ENCODE assay signal across 11 mouse cellular contexts in the genomic region with DNA sequence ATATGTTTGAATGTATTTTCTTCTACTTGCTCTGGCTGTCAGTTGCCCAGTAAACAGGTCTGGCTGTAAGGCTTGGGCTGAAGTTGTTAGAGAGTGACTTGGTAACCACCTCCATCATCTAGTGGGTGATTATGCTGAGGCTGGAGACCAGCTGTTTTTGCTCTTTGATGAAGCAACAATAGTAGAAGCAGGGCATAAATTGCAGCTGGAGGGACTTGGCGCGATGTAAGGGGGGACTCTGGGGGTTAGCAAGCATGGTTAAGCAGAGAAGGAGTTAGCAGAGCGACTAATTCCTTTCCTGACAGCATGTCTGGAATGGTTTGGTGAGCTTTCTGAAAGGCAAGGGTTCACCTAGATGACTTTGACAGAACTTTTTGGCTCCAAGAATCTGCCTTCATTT.
A peak's percentile ranks its signal among the peaks of the same experiment; 100 is the strongest.
DNase-seq lines count a peak whose midpoint lies in the region; ATAC-seq and TF ChIP-seq lines count a peak whose summit lies in the region.
"Had no signal": no experiment of that assay in that cellular context is flagged by ENCODE, and none has a peak within 500 bp of the region (broad histone marks: within the 10 kb centered on the region; RNA-seq: fewer than 3 reads in every experiment).

No protein-coding gene starts in this region.

- no peak overlapping the region for H3K4me2 ChIP-seq in heart, embryonic 11.5 days
- no peak overlapping the region for H3K4me2 ChIP-seq in lung, embryonic 16.5 days (ENCODE audit: low read depth, low read length)
- H3K4me2 ChIP-seq in neural tube, embryonic 15.5 days, result no peak overlapping the region
- H3K4me2 ChIP-seq: hindbrain, embryonic 15.5 days had no signal

- intact Hi-C loops in heart, adult 2 months (cut with DNase I), result no loop called here

- no peaks in the 10 kb centered on the region for H3K9me3 ChIP-seq in heart, embryonic 11.5 days (replicated peaks; ENCODE audit: control insufficient read depth, low read length)
- H3K9me3 ChIP-seq in lung, embryonic 16.5 days (ENCODE audit: control insufficient read depth, low read length), result no peaks in the 10 kb centered on the region
- H3K9me3 ChIP-seq in neural tube, embryonic 15.5 days (replicated peaks), result no peaks in the 10 kb centered on the region
- H3K9me3 ChIP-seq: hindbrain, embryonic 15.5 days had no signal

- no peaks in the 10 kb centered on the region for H3K27me3 ChIP-seq in heart, adult 2 months (ENCODE audit: control insufficient read depth, insufficient read depth, low read length)
- H3K27me3 ChIP-seq in heart, embryonic 11.5 days (ENCODE audit: control insufficient read depth, insufficient read depth, low read length), result no peaks in the 10 kb centered on the region
- H3K27me3 ChIP-seq in lung, embryonic 16.5 days (ENCODE audit: control insufficient read depth, insufficient read depth, low read depth, low read length), result no peaks in the 10 kb centered on the region
- no peaks in the 10 kb centered on the region for H3K27me3 ChIP-seq in neural tube, embryonic 15.5 days (replicated peaks)
- H3K27me3 ChIP-seq: hindbrain, embryonic 15.5 days had no signal

- no peaks in the 10 kb centered on the region for H3K79me2 ChIP-seq in heart, adult 2 months (replicated peaks; ENCODE audit: control insufficient read depth, insufficient read depth, low read length)

- no peaks in the 10 kb centered on the region for H3K4me1 ChIP-seq in heart, adult 2 months (ENCODE audit: control insufficient read depth, insufficient read depth, low read length)
- no peaks in the 10 kb centered on the region for H3K4me1 ChIP-seq in heart, embryonic 11.5 days (ENCODE audit: control insufficient read depth, insufficient read depth, low read length)
- H3K4me1 ChIP-seq in lung, embryonic 16.5 days (replicated peaks; ENCODE audit: control insufficient read depth, insufficient read depth, low read length), result no peaks in the 10 kb centered on the region
- no peaks in the 10 kb centered on the region for H3K4me1 ChIP-seq in neural tube, embryonic 15.5 days
- H3K4me1 ChIP-seq: hindbrain, embryonic 15.5 days had no signal

- no peak overlapping the region for H3K9ac ChIP-seq in heart, adult 2 months (ENCODE audit: low read depth, low read length)
- no peak overlapping the region for H3K9ac ChIP-seq in heart, embryonic 11.5 days (ENCODE audit: low read depth, low read length)
- H3K9ac ChIP-seq in lung, embryonic 16.5 days (ENCODE audit: low read length), result no peak overlapping the region
- H3K9ac ChIP-seq in neural tube, embryonic 15.5 days (replicated peaks), result no peak overlapping the region
- H3K9ac ChIP-seq: hindbrain, embryonic 15.5 days had no signal

- H3K36me3 ChIP-seq in heart, adult 2 months (ENCODE audit: control insufficient read depth, insufficient read depth, low read length), result no peaks in the 10 kb centered on the region
- H3K36me3 ChIP-seq in heart, embryonic 11.5 days (ENCODE audit: control insufficient read depth, insufficient read depth, low read length), result no peaks in the 10 kb centered on the region
- H3K36me3 ChIP-seq in lung, embryonic 16.5 days (ENCODE audit: control insufficient read depth, insufficient read depth, low read length), result no peaks in the 10 kb centered on the region
- no peaks in the 10 kb centered on the region for H3K36me3 ChIP-seq in neural tube, embryonic 15.5 days
- H3K36me3 ChIP-seq: hindbrain, embryonic 15.5 days had no signal

- TF ChIP-seq CTCF in heart, adult 2 months (IDR thresholded peaks at IDR 0.05), result no peak

- no peak overlapping the region for H3K4me3 ChIP-seq in heart, adult 2 months
- H3K4me3 ChIP-seq in heart, embryonic 11.5 days (ENCODE audit: low read depth, low read length), result no peak overlapping the region
- no peak overlapping the region for H3K4me3 ChIP-seq in lung, embryonic 16.5 days (ENCODE audit: low read length)
- H3K4me3 ChIP-seq in neural tube, embryonic 15.5 days (replicated peaks), result no peak overlapping the region
- H3K4me3 ChIP-seq: hindbrain, embryonic 15.5 days had no signal

- no peak for TF ChIP-seq POLR2A in heart, adult 2 months (IDR thresholded peaks at IDR 0.05; ENCODE audit: insufficient read depth, low read depth, low read length)

- no peak overlapping the region for H3K27ac ChIP-seq in heart, adult 2 months
- H3K27ac ChIP-seq in heart, embryonic 11.5 days (ENCODE audit: low read depth, low read length), result no peak overlapping the region
- no peak overlapping the region for H3K27ac ChIP-seq in lung, embryonic 16.5 days (ENCODE audit: low read length)
- H3K27ac ChIP-seq in neural tube, embryonic 15.5 days (replicated peaks), result no peak overlapping the region
- H3K27ac ChIP-seq: hindbrain, embryonic 15.5 days; macrophage had no signal

- no peak for ATAC-seq in heart, embryonic 11.5 days (replicated peaks; ENCODE audit: insufficient number of reproducible peaks, low FRiP score, low TSS enrichment)
- ATAC-seq in lung, embryonic 16.5 days (ENCODE audit: low read depth), result peak; percentile 52; the same call in 1 of the 2 replicates
- no peak for ATAC-seq in neural tube, embryonic 15.5 days (ENCODE audit: low FRiP score)

- WGBS in heart, adult 2 months, result 57% methylated on average over 3 of the region's 3 CpGs
- 73% methylated on average over 3 of the region's 3 CpGs for WGBS in heart, embryonic 11.5 days (ENCODE audit: insufficient replicate concordance)
- WGBS in lung, embryonic 16.5 days, result 52% methylated on average over 3 of the region's 3 CpGs
- 24% methylated on average over 3 of the region's 3 CpGs for WGBS in neural tube, embryonic 15.5 days

- peak; percentile 17 to 19 for DNase-seq in heart, adult 2 months
- no peak for DNase-seq in lung, adult 18-20 months
- peak; percentile 21 to 27 for DNase-seq in heart, adult 9 months (ENCODE audit: low spot score in 2 of 2)
- peak; percentile 0 for DNase-seq in lung, postnatal 25 days (ENCODE audit: low spot score)
- DNase-seq in thymus, postnatal 0 days (ENCODE audit: low spot score), result no peak
- DNase-seq: thymus, postnatal 14 days had no signal

- TF ChIP-seq EP300 in heart, adult 2 months (IDR thresholded peaks at IDR 0.05; ENCODE audit: insufficient read depth, low read depth, low read length), result no peak

Comparison
In these comparisons a context has a peak if more than half of its experiments do, and no peak if none do; other contexts are left out.
1. DNase-seq: peak in heart, adult 2 months (2 of 2), heart, adult 9 months (2 of 2) and lung, postnatal 25 days (single experiment); none in lung, adult 18-20 months (0 of 2) and thymus, postnatal 0 days (single experiment).